Mouse (Mus musculus): ENCODE data around the gene Cda. TPM values are rescaled to one million over a fixed set of nuclear protein-coding genes. Genes with fewer than 3 reads are reported as not detected.

Cda gene
- total and polyA plus RNA-seq, 3 experiments: 12.4 to 26.1 TPM; not detected in 1

- Histone ChIP-seq H3K9ac (ENCODE audit: control insufficient read depth, low read depth, low read length, poor library complexity, severe bottlenecking) (peak overlapping the region; percentile 58), H3K36me3 (ENCODE audit: control insufficient read depth in 1 of 2, insufficient read depth in 2 of 2, low read length in 2 of 2) (peaks cover 0 to 7% of the 10 kb centered on the region in 2 experiments; a peak in 2 of 4 replicates), H3K27me3 (ENCODE audit: control insufficient read depth in 1 of 2, insufficient read depth in 2 of 2, low read length in 2 of 2) (no peaks in the 10 kb centered on the region; a peak in 1 of 4 replicates), H3K4me3 (ENCODE audit: control insufficient read depth in 1 of 2, insufficient read depth in 1 of 2, low read depth in 2 of 2, low read length in 2 of 2) (no peak overlapping the region), H3K4me1 (ENCODE audit: control insufficient read depth in 1 of 2, insufficient read depth in 2 of 2, low read length in 2 of 2) (peaks cover 7 to 21% of the 10 kb centered on the region in 2 experiments; a peak in 3 of 4 replicates), H3K9me3 (replicated peaks; ENCODE audit: insufficient read depth, low read length) (no peaks in the 10 kb centered on the region), H3K27ac (ENCODE audit: control insufficient read depth, low read depth, low read length) (peak overlapping the region; percentile 61), H3K79me2 (ENCODE audit: control insufficient read depth, insufficient read depth, low read length, poor library complexity) (no peaks in the 10 kb centered on the region)
- TF ChIP-seq MYC (IDR thresholded peaks at IDR 0.05; ENCODE audit: low read depth, low read length) (peak; percentile 74), ZKSCAN1 (IDR thresholded peaks at IDR 0.05; ENCODE audit: low read depth, low read length) (no peak), USF1 (IDR thresholded peaks at IDR 0.05; ENCODE audit: low read depth, low read length) (no peak), TCF12 (IDR thresholded peaks at IDR 0.05; ENCODE audit: low read depth, low read length) (no peak), JUND (IDR thresholded peaks at IDR 0.05; ENCODE audit: low read depth, low read length) (peak; percentile 99), SMC3 (IDR thresholded peaks at IDR 0.05; ENCODE audit: low read depth, low read length) (no peak), RAD21 (IDR thresholded peaks at IDR 0.05; ENCODE audit: low read depth, low read length) (no peak), MYB (IDR thresholded peaks at IDR 0.05; ENCODE audit: low read depth, low read length) (no peak), MAFK (IDR thresholded peaks at IDR 0.05; ENCODE audit: borderline replicate concordance, low read depth, low read length) (no peak), GATA1 (IDR thresholded peaks at IDR 0.05; ENCODE audit: low read depth, low read length) (no peak), ZNF384 (IDR thresholded peaks at IDR 0.05; ENCODE audit: low read depth, low read length) (no peak), SIN3A (IDR thresholded peaks at IDR 0.05; ENCODE audit: low read length) (no peak), TBP (IDR thresholded peaks at IDR 0.05; ENCODE audit: low read depth, low read length) (no peak), CHD1 (IDR thresholded peaks at IDR 0.05; ENCODE audit: low read depth, low read length) (no peak), NRF1 (IDR thresholded peaks at IDR 0.05; ENCODE audit: insufficient read depth, low read depth, low read length, poor library complexity, severe bottlenecking) (peak; percentile 51; the same call in 1 of the 2 replicates), ZC3H11A (IDR thresholded peaks at IDR 0.05; ENCODE audit: low read depth, low read length) (no peak), CHD2 (IDR thresholded peaks at IDR 0.05; ENCODE audit: low read length) (no peak), NELFE (IDR thresholded peaks at IDR 0.05; ENCODE audit: low read depth, low read length) (no peak), KAT2A (conservative IDR thresholded peaks at IDR 0.05; ENCODE audit: low read depth, low read length) (no peak), TAL1 (IDR thresholded peaks at IDR 0.05; ENCODE audit: low read length) (no peak), CTCF (IDR thresholded peaks at IDR 0.05 in 2 of 3, conservative IDR thresholded peaks at IDR 0.05 in 1 of 3; ENCODE audit: control insufficient read depth in 1 of 3, insufficient read depth in 1 of 3, low read depth in 2 of 3, low read length in 3 of 3, poor library complexity in 1 of 3, severe bottlenecking in 1 of 3) (no peak), ELF1 (IDR thresholded peaks at IDR 0.05; ENCODE audit: low read depth, low read length) (no peak), GABPA (IDR thresholded peaks at IDR 0.05; ENCODE audit: low read depth, low read length) (no peak), MEF2A (IDR thresholded peaks at IDR 0.05; ENCODE audit: extremely low read depth, insufficient replicate concordance, low read depth, low read length, poor library complexity, severe bottlenecking) (no peak), EP300 (IDR thresholded peaks at IDR 0.05; ENCODE audit: low read depth in 1 of 2, low read length in 2 of 2) (0 out of 4 replicates have a peak, but pooled peaks of 1 of the 2 experiments have one; percentile 19), POLR2AphosphoS5 (IDR thresholded peaks at IDR 0.05; ENCODE audit: borderline replicate concordance, low read depth, low read length) (no peak), MAX (IDR thresholded peaks at IDR 0.05; ENCODE audit: low read length) (peak; percentile 66), POLR2A (IDR thresholded peaks at IDR 0.05; ENCODE audit: control insufficient read depth in 1 of 2, insufficient read depth in 1 of 2, low read depth in 1 of 2, low read length in 2 of 2, poor library complexity in 1 of 2) (no peak), RCOR1 (IDR thresholded peaks at IDR 0.05; ENCODE audit: low read depth, low read length) (0 out of 2 replicates have a peak, but pooled peaks have one; percentile 24), POLR2AphosphoS2 (IDR thresholded peaks at IDR 0.05; ENCODE audit: low read length) (no peak), USF2 (IDR thresholded peaks at IDR 0.05; ENCODE audit: borderline replicate concordance in 1 of 2, insufficient read depth in 1 of 2, low read depth in 1 of 2, low read length in 2 of 2) (no peak), BHLHE40 (IDR thresholded peaks at IDR 0.05; ENCODE audit: borderline replicate concordance, low read depth, low read length) (0 out of 2 replicates have a peak, but pooled peaks have one; percentile 39), MAZ (IDR thresholded peaks at IDR 0.05; ENCODE audit: low read depth, low read length) (peak; percentile 76), MXI1 (IDR thresholded peaks at IDR 0.05; ENCODE audit: low read depth, low read length) (peak; percentile 26; the same call in 1 of the 2 replicates), HCFC1 (IDR thresholded peaks at IDR 0.05; ENCODE audit: low read depth, low read length) (peak; percentile 38; the same call in 1 of the 2 replicates), ZMIZ1 (IDR thresholded peaks at IDR 0.05; ENCODE audit: low read depth, low read length) (no peak), E2F4 (IDR thresholded peaks at IDR 0.05; ENCODE audit: borderline replicate concordance, low read depth, low read length) (no peak), ETS1 (IDR thresholded peaks at IDR 0.05; ENCODE audit: low read depth, low read length) (0 out of 2 replicates have a peak, but pooled peaks have one; percentile 31)
- peak; percentile 80 for DNase-seq (ENCODE audit: low read depth, low spot score)
Measured at GRCm38 (mm10) chr4:138336876-138337275, 30.9 kb downstream of the Cda start.

Data from MEL (cell line).